Mouse (Mus musculus) liver, postnatal 0 days (tissue): Measurements from ENCODE around the gene Gm14214.

Experiments
- CTCF ChIP-seq: sonication (generic); IDR thresholded peaks from 2 replicates; pipeline ENCODE4 v1.5.1; 2016; ENCODE audit warnings: antibody characterized with exemption, low read depth
- EP300 ChIP-seq: IDR thresholded peaks from 2 replicates; pipeline ENCODE4 v1.6.1; 2016; ENCODE audit warnings: antibody characterized with exemption, low read depth, mild to moderate bottlenecking

DNA sequence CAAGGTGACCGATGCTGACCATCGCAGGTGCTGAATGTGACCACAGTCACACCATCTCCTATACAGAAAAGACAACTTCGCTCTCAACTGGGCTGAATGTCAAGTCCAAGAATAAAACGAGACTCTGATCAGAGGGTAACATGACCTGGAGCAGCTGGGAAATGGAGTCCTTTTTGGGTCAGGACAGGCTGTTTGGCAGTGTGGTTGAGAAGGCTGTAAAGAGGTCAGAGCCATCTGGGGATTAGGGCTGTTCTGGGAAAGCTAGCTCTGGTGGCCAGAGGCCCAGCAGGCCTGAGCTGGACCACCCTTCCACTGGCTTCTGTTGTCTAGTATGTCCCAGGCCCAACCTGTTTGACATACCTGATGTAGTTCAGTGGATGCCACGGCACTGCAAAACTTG lies 31.2 kb downstream of the Gm14214 start:
- TF ChIP-seq CTCF (no peak), EP300 (no peak)
